In the genomic region with DNA sequence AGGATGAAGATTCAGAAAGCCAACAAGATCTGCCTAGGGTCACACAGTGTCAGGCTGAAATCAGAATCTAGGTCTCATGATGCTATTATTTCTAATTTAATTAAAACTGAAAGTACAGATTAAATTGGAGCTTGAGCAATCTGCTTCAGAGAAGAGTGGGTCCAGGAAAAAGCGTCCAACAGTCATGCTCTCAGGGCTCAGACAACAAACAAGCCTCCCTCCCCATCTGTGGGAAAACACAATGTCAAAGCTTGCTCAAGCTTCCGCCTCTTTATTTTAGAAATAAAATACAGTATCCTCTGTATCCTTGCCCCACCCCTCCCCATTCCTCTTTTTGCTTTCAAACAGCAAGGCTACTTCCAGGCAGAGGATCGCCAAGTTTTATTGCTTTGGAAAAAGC, we compare ENCODE assay signal across 26 mouse cellular contexts.
DNase-seq lines count a peak whose midpoint lies in the region; ATAC-seq and TF ChIP-seq lines count a peak whose summit lies in the region.
"Had no signal": no experiment of that assay in that cellular context is flagged by ENCODE, and none has a peak within 500 bp of the region (broad histone marks: within the 10 kb centered on the region; RNA-seq: fewer than 3 reads in every experiment).

No protein-coding gene starts in this region.

- no peak for TF ChIP-seq EP300 in stomach, postnatal 0 days (optimal IDR thresholded peaks at IDR 0.05)

- TF ChIP-seq POLR2A in liver, adult 2 months (IDR thresholded peaks at IDR 0.05; ENCODE audit: extremely low read depth, insufficient read depth, low read length) = no peak

- DNase-seq in kidney, postnatal 0 days (ENCODE audit: low spot score) = peak; percentile 58
- DNase-seq in kidney, adult 18-20 months = no peak
- peak; percentile 10 for DNase-seq in liver, adult 2 months (ENCODE audit: extremely low read depth, low read depth, low spot score)
- no peak for DNase-seq in liver, embryonic 11.5 days (ENCODE audit: low spot score)
- peak; percentile 23 for DNase-seq in adipocyte (ENCODE audit: low spot score)
- DNase-seq in stomach, postnatal 0 days (ENCODE audit: low spot score) = no peak
- no peak for DNase-seq in adrenal gland, postnatal 14 days
- DNase-seq: adrenal gland, adult 8-10 months; embryo, embryonic 11 days; gastrocnemius, postnatal 36 days; heart, postnatal 14 days; kidney, adult 11 months; liver, embryonic 13.5 days; lung, adult 2 months; right cerebral cortex, postnatal 4 days; thymus, adult 2 months; thymus, postnatal 4 days had no signal

- no peaks in the 10 kb centered on the region for H3K27me3 ChIP-seq in kidney, postnatal 0 days (ENCODE audit: insufficient read depth, low read length)
- H3K27me3 ChIP-seq in liver, adult 2 months (ENCODE audit: control insufficient read depth, insufficient read depth, low read length) = no peaks in the 10 kb centered on the region
- no peaks in the 10 kb centered on the region for H3K27me3 ChIP-seq in liver, embryonic 11.5 days (replicated peaks; ENCODE audit: control insufficient read depth, insufficient read depth, low read length)
- H3K27me3 ChIP-seq in stomach, postnatal 0 days (ENCODE audit: control insufficient read depth, insufficient read depth, low read length) = no peaks in the 10 kb centered on the region
- H3K27me3 ChIP-seq: embryonic facial prominence, embryonic 12.5 days; hindbrain, embryonic 15.5 days; limb, embryonic 12.5 days; liver, embryonic 13.5 days; midbrain, embryonic 15.5 days; neural tube, embryonic 12.5 days had no signal

- H3K36me3 ChIP-seq in kidney, postnatal 0 days (ENCODE audit: insufficient read depth, low read length) = 0 out of 2 replicates have a peak, but pooled peaks cover 13% of the 10 kb centered on the region
- peaks cover 16% of the 10 kb centered on the region for H3K36me3 ChIP-seq in liver, adult 2 months (ENCODE audit: control insufficient read depth, insufficient read depth, low read length)
- peaks cover 3% of the 10 kb centered on the region; the same call in 1 of the 2 replicates for H3K36me3 ChIP-seq in liver, embryonic 11.5 days (ENCODE audit: control insufficient read depth, insufficient read depth, low read length)
- H3K36me3 ChIP-seq in stomach, postnatal 0 days (ENCODE audit: control insufficient read depth, insufficient read depth, low read length) = no peaks in the 10 kb centered on the region

- H3K4me2 ChIP-seq in kidney, postnatal 0 days (ENCODE audit: low read length) = no peak overlapping the region
- no peak overlapping the region for H3K4me2 ChIP-seq in liver, embryonic 11.5 days
- H3K4me2 ChIP-seq in stomach, postnatal 0 days (replicated peaks; ENCODE audit: low read depth) = no peak overlapping the region
- H3K4me2 ChIP-seq: embryonic facial prominence, embryonic 12.5 days; hindbrain, embryonic 15.5 days; limb, embryonic 12.5 days; liver, embryonic 13.5 days; midbrain, embryonic 15.5 days; neural tube, embryonic 12.5 days had no signal

- no peak overlapping the region for H3K9ac ChIP-seq in kidney, postnatal 0 days (ENCODE audit: low read depth, low read length)
- no peak overlapping the region for H3K9ac ChIP-seq in liver, adult 2 months (ENCODE audit: low read depth, low read length)
- no peak overlapping the region for H3K9ac ChIP-seq in liver, embryonic 11.5 days (ENCODE audit: low read depth, low read length)
- no peak overlapping the region for H3K9ac ChIP-seq in stomach, postnatal 0 days (ENCODE audit: low read length)
- H3K9ac ChIP-seq: embryonic facial prominence, embryonic 12.5 days; hindbrain, embryonic 15.5 days; limb, embryonic 12.5 days; liver, embryonic 13.5 days; midbrain, embryonic 15.5 days; neural tube, embryonic 12.5 days had no signal

- H3K4me1 ChIP-seq in kidney, postnatal 0 days (replicated peaks; ENCODE audit: insufficient read depth, low read length) = no peaks in the 10 kb centered on the region
- H3K4me1 ChIP-seq in liver, adult 2 months (ENCODE audit: control insufficient read depth, insufficient read depth, low read length) = no peaks in the 10 kb centered on the region
- H3K4me1 ChIP-seq in liver, embryonic 11.5 days (replicated peaks; ENCODE audit: control insufficient read depth, insufficient read depth, low read length) = no peaks in the 10 kb centered on the region
- no peaks in the 10 kb centered on the region for H3K4me1 ChIP-seq in stomach, postnatal 0 days (replicated peaks; ENCODE audit: control insufficient read depth, insufficient read depth)

- no peak overlapping the region for H3K4me3 ChIP-seq in kidney, postnatal 0 days (replicated peaks; ENCODE audit: low read depth, low read length)
- no peak overlapping the region for H3K4me3 ChIP-seq in liver, adult 2 months (ENCODE audit: insufficient read depth, low read depth, low read length)
- H3K4me3 ChIP-seq in liver, embryonic 11.5 days (ENCODE audit: low read depth, low read length) = no peak overlapping the region
- H3K4me3 ChIP-seq in stomach, postnatal 0 days (ENCODE audit: low read depth, low read length) = no peak overlapping the region
- H3K4me3 ChIP-seq: embryonic facial prominence, embryonic 12.5 days; hindbrain, embryonic 10.5 days; hindbrain, embryonic 15.5 days; limb, embryonic 12.5 days; liver, embryonic 13.5 days; midbrain, embryonic 10.5 days; midbrain, embryonic 15.5 days; neural tube, embryonic 12.5 days had no signal

- no peaks in the 10 kb centered on the region for H3K9me3 ChIP-seq in kidney, postnatal 0 days (replicated peaks; ENCODE audit: low read length)
- H3K9me3 ChIP-seq in liver, embryonic 11.5 days (ENCODE audit: control insufficient read depth, low read length) = no peaks in the 10 kb centered on the region
- no peaks in the 10 kb centered on the region for H3K9me3 ChIP-seq in stomach, postnatal 0 days (ENCODE audit: control insufficient read depth, low read length)
- H3K9me3 ChIP-seq: embryonic facial prominence, embryonic 12.5 days; hindbrain, embryonic 15.5 days; limb, embryonic 12.5 days; liver, embryonic 13.5 days; midbrain, embryonic 15.5 days; neural tube, embryonic 12.5 days had no signal

- ATAC-seq in kidney, postnatal 0 days (replicated peaks; ENCODE audit: low FRiP score, low read depth) = no peak
- no peak for ATAC-seq in liver, embryonic 11.5 days (replicated peaks; ENCODE audit: low FRiP score)
- ATAC-seq in stomach, postnatal 0 days (ENCODE audit: low FRiP score, low TSS enrichment) = no peak
- ATAC-seq: CD4-positive, CD25-positive, alpha-beta regulatory T cell, adult 4 months; inflammation-experienced regulatory T-cells, adult 6 months; midbrain, embryonic 15.5 days had no signal

- H3K79me2 ChIP-seq in liver, adult 2 months (ENCODE audit: control insufficient read depth, insufficient read depth, low read length) = no peaks in the 10 kb centered on the region

- H3K27ac ChIP-seq in kidney, postnatal 0 days = no peak overlapping the region
- H3K27ac ChIP-seq in liver, adult 2 months (replicated peaks; ENCODE audit: insufficient read depth, low read depth, low read length) = no peak overlapping the region
- H3K27ac ChIP-seq in liver, embryonic 11.5 days (ENCODE audit: low read depth, low read length) = no peak overlapping the region
- 0 out of 2 replicates have a peak overlapping the region, but pooled peaks have one; percentile 13 for H3K27ac ChIP-seq in stomach, postnatal 0 days (replicated peaks)
- H3K27ac ChIP-seq: embryonic facial prominence, embryonic 12.5 days; hindbrain, embryonic 10.5 days; limb, embryonic 12.5 days; liver, embryonic 13.5 days; midbrain, embryonic 10.5 days; neural tube, embryonic 12.5 days had no signal

- WGBS in kidney, postnatal 0 days = 64% methylated on average over 3 of the region's 3 CpGs
- WGBS in liver, adult 2 months = 50% methylated on average over 3 of the region's 3 CpGs
- 74% methylated on average over 3 of the region's 3 CpGs for WGBS in liver, embryonic 11.5 days
- WGBS in stomach, postnatal 0 days = 51% methylated on average over 3 of the region's 3 CpGs

- no peak for TF ChIP-seq CTCF in kidney, postnatal 0 days (IDR thresholded peaks at IDR 0.05; ENCODE audit: low read depth)
- TF ChIP-seq CTCF in liver, adult 2 months (IDR thresholded peaks at IDR 0.05; ENCODE audit: low read depth, low read length) = no peak
- no peak for TF ChIP-seq CTCF in stomach, postnatal 0 days (IDR thresholded peaks at IDR 0.05; ENCODE audit: low read depth)

Comparison
In these comparisons a context has a peak if more than half of its experiments do, and no peak if none do; other contexts are left out.
1. DNase-seq: peak in kidney, postnatal 0 days (single experiment), liver, adult 2 months (single experiment) and adipocyte (single experiment); none in kidney, adult 18-20 months (single experiment), liver, embryonic 11.5 days (single experiment), stomach, postnatal 0 days (single experiment) and adrenal gland, postnatal 14 days (single experiment).